Mouse (Mus musculus): ENCODE measurements around the gene Mplkip.

DNA sequence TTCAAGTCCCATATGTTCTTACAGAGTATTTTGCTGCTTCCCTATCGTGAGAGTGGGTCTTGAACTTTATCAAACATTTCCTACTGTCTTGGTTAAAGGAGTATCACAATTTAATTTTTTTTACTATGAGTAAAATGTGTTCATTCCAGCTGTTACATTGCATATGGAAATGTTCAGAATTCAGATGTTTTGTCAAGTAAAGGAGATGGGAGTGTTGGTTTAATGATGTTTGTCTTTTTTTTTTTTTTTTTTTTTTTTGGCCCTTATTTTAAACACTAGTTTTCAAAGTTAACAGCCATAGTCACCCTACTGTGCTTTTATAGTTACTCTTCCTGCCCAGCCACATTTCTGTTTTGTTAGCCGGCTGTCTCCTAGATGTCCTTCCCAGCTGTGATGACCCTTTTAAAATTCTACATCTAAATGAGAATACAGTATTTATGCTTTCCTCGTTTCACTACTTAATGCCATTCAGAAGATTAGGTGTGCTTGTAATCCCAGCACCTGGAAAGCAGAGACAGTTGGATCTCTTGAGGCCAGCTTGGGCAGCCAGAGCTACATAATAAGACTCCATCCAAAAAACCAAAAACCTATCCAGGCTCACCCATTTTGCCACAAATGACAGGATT is 5.2 kb downstream of the Mplkip start:
- TF ChIP-seq POLR2A (IDR thresholded peaks at IDR 0.05; ENCODE audit: insufficient read depth, low read depth, low read length) = no peak
- TF ChIP-seq CTCF (IDR thresholded peaks at IDR 0.05) = no peak
